Mouse (Mus musculus) gastrocnemius, postnatal 4 days (tissue): ENCODE measurements around the gene Ahdc1. TPM values are rescaled to one million over a fixed set of nuclear protein-coding genes. Genes with fewer than 3 reads are reported as not detected.
"Not testable (repeated sequence)": the region's sequence is repeated elsewhere in the genome, so short reads cannot be mapped to it uniquely, and the experiment has no call there.

ENCODE experiments used
- DNase-seq, 2 experiments: peaks; one replicate each; pipeline ENCODE4 v3.0.0; 2021 to 2022; ENCODE audit warnings: low spot score in 2 of 2, mixed read lengths in 2 of 2
- total RNA-seq, 2 experiments: library from RNA; stranded (reverse); gene quantifications; 2 replicates each; pipeline ENCODE4 v1.2.3; 2021

Ahdc1 gene
- total RNA-seq, 2 experiments from 2014 or later, result 107 to 112 TPM

- DNase-seq, result no peak
Measured at GRCm38 (mm10) chr4:133093056-133093455, 82.0 kb downstream of the Ahdc1 start.

- DNase-seq, result peak in 1 of 2 experiments; percentile 23
Measured at GRCm38 (mm10) chr4:133093481-133094033, 82.5 kb downstream of the Ahdc1 start.

DNA sequence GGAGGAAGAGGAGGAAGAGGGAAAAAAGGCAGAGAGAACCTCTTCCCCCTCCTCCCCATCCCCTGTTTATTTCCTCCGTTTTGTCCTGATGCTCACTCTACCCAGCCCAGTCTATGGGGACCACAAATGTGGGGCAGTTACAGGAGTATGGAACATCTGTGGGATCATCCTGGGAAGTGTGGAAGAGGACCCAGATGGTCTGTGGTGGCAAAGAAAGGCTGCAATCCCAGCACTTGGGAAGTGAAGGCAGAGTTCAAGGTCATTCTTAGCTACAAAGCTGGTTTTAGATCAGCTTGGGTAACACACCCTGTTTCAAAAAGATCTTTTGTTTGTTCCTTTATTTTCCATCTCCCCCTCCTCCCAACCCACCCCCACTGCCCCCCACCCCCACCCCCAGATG, 83.2 kb downstream of the Ahdc1 start:
- no peak for DNase-seq

DNA sequence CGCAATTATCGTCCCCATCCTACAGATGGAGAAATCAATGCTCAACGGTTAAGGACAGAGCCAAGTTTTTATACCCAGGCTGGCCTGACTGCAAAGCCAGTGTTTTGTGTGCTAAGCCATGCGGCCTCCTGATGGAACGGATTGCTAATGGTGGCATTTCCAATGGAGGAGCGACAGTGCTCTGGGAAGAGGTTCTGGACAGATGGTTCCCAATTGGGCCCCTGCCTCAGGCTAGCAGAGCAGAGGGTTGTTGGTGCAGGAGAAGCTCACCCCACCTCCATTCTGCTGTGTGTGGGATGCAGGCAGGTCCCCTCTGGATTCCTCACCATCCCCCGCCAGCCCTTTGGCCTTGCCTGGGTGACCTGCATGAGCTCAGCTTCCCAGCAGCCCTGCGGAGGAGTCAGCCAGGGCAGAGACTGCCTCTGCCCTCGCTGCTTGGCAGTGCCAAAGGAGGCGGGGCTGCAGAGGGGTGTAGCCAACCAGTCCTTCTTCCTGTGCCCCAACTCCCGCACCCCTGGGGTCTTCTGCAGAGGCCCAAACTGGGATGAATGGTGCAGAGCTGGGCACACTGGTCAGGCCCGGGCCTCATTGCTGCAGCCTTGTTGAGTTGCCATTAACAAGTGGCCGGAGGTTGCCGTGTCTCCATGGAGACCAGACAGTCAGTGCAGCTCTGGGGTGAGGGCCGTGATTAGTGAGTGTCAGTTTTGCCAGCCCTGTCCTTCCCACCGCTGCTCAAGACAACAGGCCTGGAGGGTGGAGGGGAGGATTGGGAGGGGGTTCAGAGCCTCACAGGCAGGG, 84.1 kb downstream of the Ahdc1 start:
- peak in 1 of 2 experiments; percentile 70 for DNase-seq

DNA sequence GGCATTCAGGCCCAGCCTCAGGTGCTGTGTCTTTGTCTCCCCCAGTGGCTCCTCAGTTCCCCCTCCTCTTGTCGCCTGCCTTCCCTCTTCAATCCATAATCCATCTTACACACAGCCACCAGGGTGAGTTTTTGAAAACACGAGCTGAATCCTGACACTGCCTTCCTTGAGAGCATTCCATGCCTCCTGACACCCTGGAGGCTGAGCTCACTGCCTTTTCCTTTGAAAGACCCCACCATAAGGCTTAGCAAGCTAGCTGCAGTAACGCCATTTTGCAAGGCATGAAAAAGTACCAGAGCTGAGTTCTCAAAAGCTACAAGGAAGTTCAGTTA, 84.6 kb downstream of the Ahdc1 start:
- DNase-seq, result not testable (repeated sequence)

GRCm38 (mm10) chr4:133096671-133097070, 85.6 kb downstream of the Ahdc1 start:
- peak in 1 of 2 experiments; percentile 10 for DNase-seq

GRCm38 (mm10) chr4:133101751-133102150, 90.7 kb downstream of the Ahdc1 start:
- no peak for DNase-seq

DNA sequence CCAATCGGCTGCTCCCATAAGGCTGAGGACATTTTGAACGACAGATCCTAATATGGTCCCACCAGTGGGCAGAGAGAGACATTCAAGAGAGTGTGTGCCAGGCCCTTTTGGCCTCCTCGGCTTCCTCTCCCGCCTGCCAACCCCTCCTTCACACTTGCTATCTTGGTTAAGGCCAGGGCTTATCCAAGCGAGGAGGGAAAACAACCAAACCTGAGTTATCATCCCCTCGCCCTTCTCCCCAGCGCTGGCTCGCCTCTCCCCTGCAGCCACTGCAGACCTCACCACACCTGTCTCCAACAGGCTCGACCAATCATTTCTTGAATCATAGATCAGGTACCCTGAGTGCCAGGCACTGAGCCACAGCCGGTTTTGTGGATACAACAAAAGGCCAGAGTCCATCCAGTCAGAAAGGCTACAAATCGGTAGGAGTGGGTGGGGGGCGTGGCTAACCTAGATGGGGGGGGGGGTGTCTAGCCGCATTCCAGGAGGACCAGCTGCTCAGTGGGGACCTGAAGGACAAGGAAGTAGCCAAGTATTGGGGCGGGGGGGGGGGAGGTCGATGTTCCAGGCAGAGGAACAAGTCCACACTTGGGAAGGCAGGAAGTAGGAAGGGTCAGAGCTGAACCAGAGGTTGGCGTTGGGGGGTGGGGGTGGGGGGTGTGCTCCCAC, 92.6 kb downstream of the Ahdc1 start:
- DNase-seq, result peak in 1 of 2 experiments; percentile 10

- DNase-seq, result no peak
Measured at GRCm38 (mm10) chr4:133104194-133104569, 93.1 kb downstream of the Ahdc1 start.

DNA sequence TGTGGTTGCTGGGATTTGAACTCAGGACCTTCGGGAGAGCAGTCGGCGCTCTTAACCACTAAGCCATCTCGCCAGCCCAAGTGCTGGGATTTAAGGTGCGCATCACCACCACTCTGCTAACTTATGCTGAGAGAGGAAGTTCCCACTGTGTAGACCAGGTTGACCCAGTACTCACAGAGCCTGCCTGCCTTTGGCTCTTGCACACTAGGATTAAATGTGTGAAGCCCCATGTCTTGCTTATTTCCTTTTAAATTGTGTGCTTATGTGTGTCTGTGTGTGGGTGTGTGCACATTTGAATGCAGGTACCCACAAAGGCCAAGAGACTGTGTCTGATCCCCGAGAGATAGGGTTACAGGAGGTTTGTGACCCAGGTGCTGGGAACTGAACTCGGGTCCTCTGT, 95.6 kb downstream of the Ahdc1 start:
- DNase-seq, result no peak

DNA sequence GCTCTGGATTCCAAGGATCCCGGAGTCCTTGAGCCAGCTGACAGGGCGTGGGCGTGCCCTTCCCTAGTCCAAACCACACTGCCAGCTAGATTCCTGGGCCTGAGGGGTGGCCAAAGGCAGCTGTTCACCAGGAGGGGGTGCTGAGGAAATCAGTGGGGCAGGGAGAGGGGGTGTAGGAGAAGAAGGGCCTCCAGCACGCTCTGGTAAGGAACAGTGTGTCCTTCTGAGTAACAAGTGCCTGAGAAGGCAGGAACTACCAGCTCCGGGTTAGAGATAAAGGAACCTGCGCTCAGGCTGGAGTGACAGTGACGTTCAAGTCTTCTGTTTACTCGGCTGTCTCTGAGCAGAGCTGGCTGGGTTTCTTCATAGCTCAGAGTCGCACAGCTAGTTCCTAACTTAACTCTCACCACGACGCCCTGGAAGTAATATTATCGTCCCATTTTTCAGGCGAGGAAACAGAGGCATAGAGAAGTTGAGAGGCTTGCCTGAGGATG, 96.8 kb downstream of the Ahdc1 start:
- peak in 1 of 2 experiments; percentile 60 for DNase-seq

GRCm38 (mm10) chr4:133108481-133109334, 97.6 kb downstream of the Ahdc1 start:
- peak in 1 of 2 experiments; percentile 46 for DNase-seq

DNA sequence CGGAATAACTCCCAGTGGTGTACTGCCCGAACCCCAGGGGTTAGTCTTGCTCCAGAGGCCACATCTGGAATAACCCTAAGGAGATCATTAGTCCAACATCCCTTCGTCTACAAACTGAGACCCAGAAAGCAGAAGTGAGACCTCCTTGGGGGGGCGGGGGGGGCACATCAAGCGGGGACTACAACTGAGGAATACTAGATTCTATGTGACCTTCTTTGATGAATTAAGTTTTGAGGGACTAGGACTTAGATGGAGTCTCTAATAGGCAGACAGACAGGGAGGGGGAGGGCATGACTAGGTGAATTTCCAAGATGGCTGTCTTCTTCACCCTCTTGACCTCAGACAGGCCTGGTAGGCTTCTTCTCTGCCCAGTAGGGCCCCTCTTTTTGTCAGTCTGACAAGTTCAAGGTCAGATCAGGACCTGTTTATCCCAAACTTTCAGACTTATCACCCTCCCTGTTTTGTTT, 98.3 kb downstream of the Ahdc1 start:
- no peak for DNase-seq

DNA sequence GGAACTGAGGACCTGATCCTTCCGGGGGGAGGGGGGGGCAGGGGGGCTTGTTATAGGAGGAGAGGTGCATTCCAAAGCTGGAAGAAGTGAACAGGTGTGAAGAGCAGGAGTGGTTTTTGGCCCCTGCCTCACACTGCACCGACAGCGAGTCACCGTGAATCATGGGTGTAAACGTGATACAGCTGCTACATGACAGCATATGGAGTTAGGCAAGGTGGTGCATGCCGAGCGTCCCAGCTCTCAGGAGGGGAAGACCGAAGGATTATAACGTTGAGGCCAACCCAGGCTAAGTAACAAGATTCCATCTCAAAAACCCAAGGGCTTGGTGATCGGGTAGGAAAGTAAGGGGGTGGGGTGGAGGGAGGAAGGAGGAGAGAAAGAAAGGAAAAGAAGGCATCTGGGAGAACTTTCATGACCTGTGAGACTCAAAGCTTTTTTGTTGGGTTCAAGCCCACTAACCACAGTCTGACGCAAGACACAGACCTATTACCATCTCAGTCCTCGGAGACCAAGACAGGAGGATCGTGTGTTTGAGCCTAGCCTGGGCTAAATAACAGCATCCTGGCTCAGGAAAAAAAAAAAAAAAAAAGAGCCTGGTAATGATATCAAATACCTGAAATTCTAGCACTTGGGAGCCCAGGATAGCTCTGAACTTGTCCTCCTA, 101.2 kb downstream of the Ahdc1 start:
- no peak for DNase-seq

DNA sequence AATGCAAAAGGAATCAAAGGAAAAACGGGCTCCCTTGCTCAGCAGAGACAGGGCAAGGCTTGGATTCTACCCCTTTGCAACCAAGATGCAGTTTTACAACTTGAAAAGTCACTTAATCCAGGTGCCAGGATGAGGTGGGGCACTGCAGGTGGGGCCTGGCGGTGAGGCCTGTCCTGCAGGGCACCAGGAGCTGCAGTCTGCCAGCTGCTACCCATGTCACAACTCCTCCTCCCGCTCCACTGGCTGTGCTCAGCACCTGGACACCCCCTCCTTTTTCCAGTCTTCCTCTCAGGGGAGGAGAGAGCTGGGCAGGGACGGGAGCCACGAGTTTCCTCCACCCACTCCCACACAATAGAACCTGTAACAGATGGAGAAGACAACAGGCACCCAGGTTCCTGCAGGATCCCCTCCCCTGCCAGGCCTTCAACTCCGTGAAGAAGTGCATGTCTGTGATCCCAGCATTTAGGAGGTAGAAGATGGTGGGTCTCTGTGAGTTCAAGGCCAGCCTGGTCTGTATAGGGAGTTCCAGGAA, 102.4 kb downstream of the Ahdc1 start:
- no peak for DNase-seq

DNA sequence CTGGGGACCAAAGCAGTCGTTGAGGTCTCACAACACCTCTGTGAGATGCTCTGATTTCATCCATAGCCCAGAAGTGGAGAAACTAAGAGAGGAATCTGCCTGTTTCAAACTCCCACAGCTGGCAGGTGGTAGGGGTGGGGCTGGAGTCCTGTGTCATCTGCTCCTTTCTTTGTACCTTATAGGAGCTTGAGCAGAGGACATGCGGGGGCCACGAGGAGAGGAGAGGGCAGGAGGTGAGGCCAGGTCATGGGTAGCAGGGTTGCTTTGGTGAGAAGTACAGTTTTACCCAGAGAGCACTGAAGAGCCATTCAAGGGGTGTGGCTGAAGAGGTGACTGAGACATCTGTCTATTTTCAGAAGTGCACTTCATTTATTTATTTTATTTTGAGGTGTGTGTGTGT, 103.7 kb downstream of the Ahdc1 start:
- DNase-seq, result no peak

GRCm38 (mm10) chr4:133115721-133116429, 104.8 kb downstream of the Ahdc1 start:
- DNase-seq, result no peak

DNA sequence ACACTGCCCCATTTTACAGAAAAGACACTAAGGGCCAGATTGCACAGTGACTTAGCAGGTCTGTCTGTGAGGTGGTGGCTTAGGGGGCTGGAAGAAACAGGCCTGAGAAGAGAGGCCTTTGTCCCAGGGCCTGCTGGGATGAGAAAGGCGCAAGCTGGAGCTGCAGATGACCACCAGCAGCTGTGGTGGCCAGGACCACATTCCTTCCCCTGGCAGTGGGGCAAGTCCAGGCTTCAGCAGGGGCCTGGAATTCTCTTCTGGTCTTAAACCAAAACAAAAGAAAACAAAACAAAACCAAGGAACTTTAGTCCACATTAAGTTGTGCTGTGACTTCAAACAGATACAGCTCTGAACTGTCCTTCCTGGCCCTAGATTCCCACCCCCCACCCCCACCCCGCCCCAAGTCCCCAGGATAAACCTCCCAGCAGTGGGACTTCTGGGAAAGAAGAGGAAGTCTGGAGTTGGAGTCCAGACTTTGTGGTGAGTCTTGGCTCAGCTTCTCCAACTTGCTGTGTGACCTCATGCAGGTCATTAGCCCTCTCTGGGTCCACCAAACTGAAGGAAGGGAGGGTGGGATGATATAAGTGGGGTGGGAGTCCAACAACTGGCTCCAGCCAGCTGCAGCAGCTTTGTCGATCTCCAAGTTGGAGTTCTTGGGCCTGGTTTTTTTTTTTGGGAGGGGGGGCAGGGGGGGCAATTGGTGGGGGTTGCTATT, 105.9 kb downstream of the Ahdc1 start:
- peak in 1 of 2 experiments; percentile 44 for DNase-seq
